Mouse (Mus musculus) Patski (cell line): ENCODE results near the gene Cyp26b1. TPM values are rescaled to one million over a fixed set of nuclear protein-coding genes. Genes with fewer than 3 reads are reported as not detected.

Experiments used
- ATAC-seq: fragments of 100-300 bp; one replicate; pipeline ENCODE4 v1.8.0; 2021
- CTCF ChIA-PET: fragments of 350-600 bp; sonication (Branson Sonifier 250); formaldehyde crosslinking; loops from one replicate; lab custom pipeline; 2022; ENCODE audit warnings: inconsistent platforms; lab: Charles Lee
- POLR2A ChIA-PET: fragments of 350-600 bp; sonication (Branson Sonifier 250); formaldehyde crosslinking; loops from one replicate; lab custom pipeline; 2022; ENCODE audit warnings: antibody characterized with exemption, inconsistent platforms; lab: Charles Lee
- DNase-seq: peaks from one replicate; pipeline ENCODE4 v3.0.0-alpha.2; 2011; ENCODE audit warnings: low read depth, low spot score
- H3K27me3 ChIP-seq: fragments of 371-371 bp; one replicate; pipeline ENCODE4 v1.5.1; 2021
- CTCF ChIP-seq: fragments of 100-300 bp; IDR thresholded peaks from one replicate; pipeline ENCODE4 v1.5.1; 2021
- in situ Hi-C: fragments of 300-500 bp; cut with MboI; formaldehyde crosslinking; loops from 3 replicates; pipeline ENCODE4 v1.11.1; 2018; ENCODE audit warnings: low pct_unique_long_range_greater_than_20kb, mixed read lengths
- polyA plus RNA-seq: library from polyadenylated mRNA; unstranded; gene quantifications from one replicate; pipeline ENCODE4 v1.2.3, GENCODE M21; 2021

The Cyp26b1 gene
- polyA plus RNA-seq, 1 experiment from 2014 or later = 2.5 TPM

GRCm38 (mm10) chr6:84588221-84588894, 5.3 kb downstream of the Cyp26b1 start:
- DNase-seq (no peak), ATAC-seq (no peak)
- no peaks in the 10 kb centered on the region for H3K27me3 ChIP-seq
- CTCF ChIA-PET = no interaction called here
- TF ChIP-seq CTCF = no peak
- in situ Hi-C loops = loop anchor here (5.0 kb wide), 1 partner anchor 429 kb away; no protein-coding TSS in a partner anchor
- POLR2A ChIA-PET = interaction anchor here (0.9 kb wide), 1 partner anchor 9 kb away, joined by 3 read pairs; no protein-coding TSS in a partner anchor

DNA sequence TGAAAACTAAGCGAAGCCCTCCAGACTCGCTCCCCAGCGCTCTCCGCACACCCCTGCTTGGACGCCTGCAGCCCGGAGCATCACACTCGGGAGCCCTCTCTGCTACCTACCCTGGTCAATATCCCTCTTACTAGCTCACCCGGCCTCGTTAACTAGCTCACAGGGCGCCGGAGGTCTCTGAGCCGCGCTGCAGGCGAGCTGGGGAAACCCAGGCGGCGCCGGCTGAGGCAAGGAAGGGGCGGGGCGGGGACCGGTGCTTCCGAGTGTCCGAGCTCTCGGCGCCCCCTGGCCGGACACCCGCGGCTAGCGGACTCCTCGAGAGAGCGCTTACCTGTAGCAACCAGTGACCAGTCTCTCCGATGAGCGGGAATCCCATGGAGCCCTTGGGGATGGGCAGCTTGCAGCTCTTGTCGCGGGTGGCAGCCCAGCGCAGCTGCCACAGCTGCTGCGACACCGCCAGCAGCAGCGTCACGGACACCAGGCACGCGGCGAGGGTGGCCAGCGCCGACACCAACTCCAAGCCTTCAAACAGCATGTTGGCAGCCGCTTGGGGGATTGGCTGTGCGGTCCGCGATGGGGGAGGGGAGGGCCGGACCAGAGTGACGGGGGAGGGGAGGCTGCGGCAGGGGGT, 6.1 kb downstream of the Cyp26b1 start:
- POLR2A ChIA-PET = no interaction called here

GRCm38 (mm10) chr6:84586551-84587200, 7.0 kb downstream of the Cyp26b1 start:
- POLR2A ChIA-PET = interaction anchor here (0.6 kb wide), 1 partner anchor 18 kb away, joined by 3 read pairs; no protein-coding TSS in a partner anchor
- no peak for DNase-seq
- no peak for TF ChIP-seq CTCF
- in situ Hi-C loops = loop anchor here (5.0 kb wide), 1 partner anchor 431 kb away; no protein-coding TSS in a partner anchor
- no peaks in the 10 kb centered on the region for H3K27me3 ChIP-seq
- CTCF ChIA-PET = no interaction called here
- no peak for ATAC-seq

More for the DNA sequence above, 6.1 kb downstream of the Cyp26b1 start:
- ATAC-seq (peak; percentile 38), DNase-seq (no peak)
- TF ChIP-seq CTCF = no peak
- no peaks in the 10 kb centered on the region for H3K27me3 ChIP-seq
- in situ Hi-C loops = loop anchor here (5.0 kb wide), 1 partner anchor 430 kb away; no protein-coding TSS in a partner anchor
- CTCF ChIA-PET = interaction anchor here (0.7 kb wide), 1 partner anchor 8 kb away, joined by 3 read pairs; no protein-coding TSS in a partner anchor

- H3K27me3 ChIP-seq = no peaks in the 10 kb centered on the region
- DNase-seq (no peak), ATAC-seq (no peak)
- TF ChIP-seq CTCF = no peak
- CTCF ChIA-PET = no interaction called here
- POLR2A ChIA-PET = no interaction called here
- in situ Hi-C loops = loop anchor here (5.0 kb wide), 1 partner anchor 432 kb away; no protein-coding TSS in a partner anchor
Observed at GRCm38 (mm10) chr6:84585686-84586300, 7.9 kb downstream of the Cyp26b1 start.

- in situ Hi-C loops = loop anchor here (5.0 kb wide), 1 partner anchor 432 kb away; no protein-coding TSS in a partner anchor
- POLR2A ChIA-PET = no interaction called here
- ATAC-seq (no peak), DNase-seq (no peak)
- CTCF ChIA-PET = no interaction called here
- no peak for TF ChIP-seq CTCF
- H3K27me3 ChIP-seq = no peaks in the 10 kb centered on the region
Observed at GRCm38 (mm10) chr6:84584783-84585685, 8.7 kb downstream of the Cyp26b1 start.

DNA sequence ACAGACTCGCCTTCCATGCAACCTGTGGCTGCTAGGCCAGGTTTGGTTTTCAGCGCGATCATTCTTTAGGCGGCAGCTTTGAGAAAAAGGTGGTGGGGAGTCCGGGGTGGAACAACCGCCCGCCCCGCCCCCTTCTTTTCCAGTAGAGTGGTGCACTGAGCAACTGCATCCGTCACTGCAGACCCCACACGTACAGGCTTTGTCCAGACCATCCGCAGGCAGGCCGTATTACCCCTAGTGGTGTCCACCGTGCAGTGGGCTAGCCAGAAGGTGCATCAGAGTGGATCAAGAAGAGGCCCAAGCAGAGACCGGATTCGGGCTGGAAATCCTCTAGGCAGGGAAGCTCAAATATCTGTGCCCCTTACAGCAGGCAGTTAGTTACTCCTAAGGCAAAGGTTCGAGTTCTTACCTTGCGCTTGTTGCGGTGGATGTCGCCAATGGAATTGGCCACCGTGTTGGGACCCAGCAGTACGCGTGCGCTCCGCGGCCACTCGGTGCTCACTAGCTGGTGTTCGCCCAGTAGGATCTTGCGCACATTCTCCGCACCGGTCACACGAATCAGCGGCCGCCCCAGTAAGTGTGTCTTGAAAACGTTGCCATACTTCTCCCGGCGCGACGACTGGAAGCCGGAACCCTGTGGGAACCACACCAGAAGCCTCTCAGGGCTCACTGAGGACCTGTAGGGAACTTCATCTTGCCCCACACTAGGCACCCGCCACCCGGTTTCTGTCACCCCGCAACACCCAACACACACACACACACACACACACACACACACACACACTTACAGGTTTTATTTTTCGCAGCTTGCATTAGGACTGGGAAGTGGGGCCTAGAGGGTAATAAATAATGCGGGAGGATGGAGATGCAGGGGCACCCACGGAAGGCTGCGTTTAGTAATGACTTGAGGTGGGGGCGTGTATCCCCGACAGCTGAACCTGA, 9.6 kb downstream of the Cyp26b1 start:
- ChIA-PET CTCF (no interaction called here), POLR2A (no interaction called here)
- no peak for ATAC-seq
- no peak for DNase-seq
- no peak for TF ChIP-seq CTCF
- in situ Hi-C loops = no loop called here
- no peaks in the 10 kb centered on the region for H3K27me3 ChIP-seq

DNA sequence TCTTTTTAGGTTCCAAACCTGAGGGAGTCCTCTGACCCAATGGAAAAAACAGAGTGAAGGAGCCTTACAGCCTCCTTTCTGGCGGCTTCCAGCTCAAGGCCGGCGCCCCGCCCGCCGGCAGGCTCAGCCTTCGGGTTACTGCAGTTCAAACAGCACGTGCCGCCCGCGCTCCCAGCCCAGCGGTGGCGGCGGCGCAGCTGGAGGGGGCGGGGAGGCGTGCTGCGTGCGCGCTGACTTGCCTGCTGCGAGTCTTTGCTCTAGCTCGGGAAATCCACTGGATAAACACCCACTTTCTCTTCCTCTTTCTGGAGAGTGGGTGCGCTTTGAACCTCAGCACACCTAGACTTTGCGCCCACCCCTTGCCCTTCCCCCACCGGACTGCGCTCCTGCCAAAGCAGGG, 10.3 kb downstream of the Cyp26b1 start:
- in situ Hi-C loops = no loop called here
- DNase-seq = no peak
- POLR2A ChIA-PET = interaction anchor here (0.5 kb wide), 1 partner anchor 23 kb away, joined by 3 read pairs; no protein-coding TSS in a partner anchor
- no peak for ATAC-seq
- H3K27me3 ChIP-seq = no peaks in the 10 kb centered on the region
- TF ChIP-seq CTCF = no peak
- CTCF ChIA-PET = no interaction called here

DNA sequence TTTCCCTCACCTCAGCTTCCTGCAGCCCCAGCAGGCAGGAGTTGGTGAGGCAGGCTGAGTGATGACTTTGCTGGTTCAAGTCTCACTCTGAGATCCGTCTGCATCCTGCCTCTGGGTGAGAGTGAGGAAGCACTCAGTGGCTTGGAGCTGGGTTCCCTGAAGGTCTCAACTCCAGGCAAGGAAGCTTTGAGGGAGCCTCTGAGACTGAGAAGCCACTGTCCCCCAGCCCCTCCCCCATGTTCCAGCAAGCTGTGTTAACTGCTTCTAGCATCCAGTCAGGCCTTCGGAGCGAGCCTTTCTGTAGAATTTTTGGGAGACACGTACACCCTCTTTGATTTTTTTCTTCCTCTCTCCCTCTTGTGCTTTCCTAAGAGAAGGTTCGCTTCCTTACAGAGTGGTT, 10.9 kb downstream of the Cyp26b1 start:
- ChIA-PET CTCF (no interaction called here), POLR2A (interaction anchor here (0.5 kb wide), 1 partner anchor 23 kb away, joined by 3 read pairs; no protein-coding TSS in a partner anchor)
- H3K27me3 ChIP-seq = no peaks in the 10 kb centered on the region

More for the DNA sequence above, 10.9 kb downstream of the Cyp26b1 start:
- in situ Hi-C loops = no loop called here
- no peak for TF ChIP-seq CTCF
- DNase-seq (no peak), ATAC-seq (no peak)
